Mouse (Mus musculus) C2C12 (cell line): ENCODE measurements around the gene Slc38a8.

Source experiments
- CTCF ChIP-seq: IDR thresholded peaks from one replicate; pipeline ENCODE4 v1.5.1; 2011; ENCODE audit not compliant: control insufficient read depth, insufficient read depth, insufficient read length
- MAX ChIP-seq: IDR thresholded peaks from one replicate; pipeline ENCODE4 v1.6.1; 2011; ENCODE audit warnings: mild to moderate bottlenecking, control low read depth

DNA sequence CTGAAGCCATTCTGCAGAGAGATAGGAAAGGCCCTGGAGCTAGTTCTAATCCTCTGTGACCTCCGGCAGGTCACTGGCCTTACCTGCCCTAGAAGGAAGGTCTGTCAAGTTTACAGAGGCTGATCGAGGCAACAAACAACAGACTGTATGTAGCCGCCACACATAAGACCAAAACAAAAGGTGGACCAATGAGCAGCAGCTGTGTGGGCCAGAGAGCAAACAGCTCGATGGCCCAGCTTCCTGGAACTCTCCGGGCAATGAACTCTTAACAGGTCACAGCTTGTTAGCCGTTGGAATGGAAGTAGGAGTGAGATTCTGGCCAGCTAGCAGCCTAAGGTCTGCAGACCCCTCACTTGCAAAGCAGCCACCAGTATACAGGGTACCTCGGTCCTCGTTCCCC, 71.2 kb downstream of the Slc38a8 start:
- no peak for TF ChIP-seq CTCF
- TF ChIP-seq MAX = no peak
